ENCODE assay signal across 8 mouse cellular contexts in genomic region chr9:96630571-96631388, GRCm38 (mm10). TPM values are rescaled to one million over a fixed set of nuclear protein-coding genes. Genes with fewer than 3 reads are reported as not detected.
DNase-seq lines count a peak whose midpoint lies in the region; ATAC-seq lines count a peak whose summit lies in the region.

No protein-coding gene starts in this region.

- no peaks in the 10 kb centered on the region for H3K36me3 ChIP-seq in erythroblast, embryonic 14.5 days (ENCODE audit: control insufficient read depth)
- H3K36me3 ChIP-seq in hindbrain, embryonic 15.5 days: no peaks in the 10 kb centered on the region
- H3K36me3 ChIP-seq in limb, embryonic 12.5 days: no peaks in the 10 kb centered on the region
- no peaks in the 10 kb centered on the region for H3K36me3 ChIP-seq in midbrain, embryonic 12.5 days

- no peak for ATAC-seq in erythroblast, adult 5-6 weeks (replicated peaks; ENCODE audit: low FRiP score, poor library complexity, severe bottlenecking)
- peak; percentile 85 for ATAC-seq in hindbrain, embryonic 15.5 days (ENCODE audit: low FRiP score, low read depth)
- ATAC-seq in limb, embryonic 12.5 days (ENCODE audit: insufficient number of reproducible peaks, insufficient read depth, low FRiP score, low TSS enrichment, low read depth): peak; percentile 78
- ATAC-seq in midbrain, embryonic 12.5 days (ENCODE audit: low FRiP score, low read depth): peak; percentile 86

- no peaks in the 10 kb centered on the region for H3K9me3 ChIP-seq in erythroblast, embryonic 14.5 days (ENCODE audit: control insufficient read depth, low read length)
- no peaks in the 10 kb centered on the region for H3K9me3 ChIP-seq in hindbrain, embryonic 15.5 days
- no peaks in the 10 kb centered on the region for H3K9me3 ChIP-seq in limb, embryonic 12.5 days
- H3K9me3 ChIP-seq in midbrain, embryonic 12.5 days: no peaks in the 10 kb centered on the region

- under 1% methylated on average over 80 of the region's 105 CpGs for WGBS in hindbrain, embryonic 15.5 days
- under 1% methylated on average over 88 of the region's 105 CpGs for WGBS in limb, embryonic 12.5 days
- under 1% methylated on average over 83 of the region's 105 CpGs for WGBS in midbrain, embryonic 12.5 days

- peak overlapping the region; percentile 96 for H3K27ac ChIP-seq in hindbrain, embryonic 15.5 days (replicated peaks)
- peak overlapping the region; percentile 99 for H3K27ac ChIP-seq in limb, embryonic 12.5 days
- peak overlapping the region; percentile 97 for H3K27ac ChIP-seq in midbrain, embryonic 12.5 days (replicated peaks)

- H3K4me2 ChIP-seq in hindbrain, embryonic 15.5 days: peak overlapping the region; percentile 71
- peak overlapping the region; percentile 74 for H3K4me2 ChIP-seq in limb, embryonic 12.5 days
- peak overlapping the region; percentile 84 for H3K4me2 ChIP-seq in midbrain, embryonic 12.5 days (replicated peaks)

- peaks cover 39% of the 10 kb centered on the region for H3K4me1 ChIP-seq in erythroblast, embryonic 14.5 days (ENCODE audit: control insufficient read depth)
- H3K4me1 ChIP-seq in hindbrain, embryonic 15.5 days (replicated peaks): peaks cover 24% of the 10 kb centered on the region
- H3K4me1 ChIP-seq in limb, embryonic 12.5 days (replicated peaks): peaks cover 28% of the 10 kb centered on the region
- H3K4me1 ChIP-seq in midbrain, embryonic 12.5 days: peaks cover 5% of the 10 kb centered on the region; the same call in 1 of the 2 replicates

- H3K4me3 ChIP-seq in erythroblast, embryonic 14.5 days (replicated peaks): peak overlapping the region; percentile 74
- peak overlapping the region; percentile 77 for H3K4me3 ChIP-seq in hindbrain, embryonic 15.5 days
- peak overlapping the region; percentile 84 for H3K4me3 ChIP-seq in limb, embryonic 12.5 days (replicated peaks)
- peak overlapping the region; percentile 86 for H3K4me3 ChIP-seq in midbrain, embryonic 12.5 days

- H3K9ac ChIP-seq in hindbrain, embryonic 15.5 days: peak overlapping the region; percentile 90
- H3K9ac ChIP-seq in limb, embryonic 12.5 days (replicated peaks): peak overlapping the region; percentile 95
- peak overlapping the region; percentile 89 for H3K9ac ChIP-seq in midbrain, embryonic 12.5 days (replicated peaks)

- peak; percentile 53 for DNase-seq in cerebellum, adult 9-10 months
- peak; percentile 30 for DNase-seq in gastrocnemius, adult 18-20 months (ENCODE audit: low spot score)
- peak; percentile 75 for DNase-seq in spleen, adult 18-20 months

- H3K27me3 ChIP-seq in erythroblast, embryonic 14.5 days (ENCODE audit: control insufficient read depth): peaks cover 63% of the 10 kb centered on the region
- peaks cover 3% of the 10 kb centered on the region; the same call in 1 of the 2 replicates for H3K27me3 ChIP-seq in hindbrain, embryonic 15.5 days
- no peaks in the 10 kb centered on the region for H3K27me3 ChIP-seq in limb, embryonic 12.5 days
- peaks cover 30% of the 10 kb centered on the region for H3K27me3 ChIP-seq in midbrain, embryonic 12.5 days

RNA-seq across cellular contexts. Expression of gene Rasa2, which starts 0.6 kb away (rescaled TPM):
- 0.01 TPM in 1 of 2 replicates, not detected in the other for polyA plus RNA-seq in erythroblast, embryonic 14.5 days (2012)
- 11.1 and 13.3 TPM in 2 replicates for total RNA-seq in erythroblast, adult 5-6 weeks (2015; ENCODE audit: low replicate concordance)
- 5.9 and 6.3 TPM in 2 replicates for total RNA-seq in erythroblast, adult 5-6 weeks (2017; ENCODE audit: low replicate concordance)
- total RNA-seq in gastrocnemius, adult 18-20 months (2021): 1 to 10 TPM; 2.2 to 2.3 TPM
- 16.0 and 16.5 TPM in 2 replicates for polyA plus RNA-seq in hindbrain, embryonic 15.5 days (2015; fragmentation: Nextera tagmentation; extraction: Ambion mirVana)
- polyA plus RNA-seq in limb, embryonic 12.5 days (2016; fragmentation: Nextera tagmentation; extraction: Ambion mirVana): 23.3 and 24.0 TPM in 2 replicates
- 14.9 and 16.4 TPM in 2 replicates for polyA plus RNA-seq in midbrain, embryonic 12.5 days (2016; fragmentation: Nextera tagmentation; extraction: Ambion mirVana)

Comparison
In these comparisons a context has a peak if more than half of its experiments do, and no peak if none do; other contexts are left out.
1. RNA of gene Rasa2, which starts 0.6 kb away (polyA plus RNA-seq): 23.3 to 24.0 TPM in limb, embryonic 12.5 days, 16.0 to 16.5 TPM in hindbrain, embryonic 15.5 days and 14.9 to 16.4 TPM in midbrain, embryonic 12.5 days; 0.01 TPM in erythroblast, embryonic 14.5 days; every median in the first group is over 10 times any median in the second.
2. Peak in every context shown above with its lines, with median percentiles within 50 percentile points of each other: H3K4me3 ChIP-seq, DNase-seq, H3K27ac ChIP-seq, H3K4me2 ChIP-seq and H3K9ac ChIP-seq.